Mouse (Mus musculus) G1E (cell line): ENCODE results near the gene Cbln1.

Experiments
- CTCF ChIP-seq: IDR thresholded peaks from 2 replicates; pipeline ENCODE4 v1.5.1; 2012; ENCODE audit warnings: low read depth, low read length, inconsistent platforms, mixed read lengths
- TAL1 ChIP-seq: conservative IDR thresholded peaks from 2 replicates; pipeline ENCODE4 v1.6.1; 2012; ENCODE audit warnings: low read depth, low read length, inconsistent platforms, mixed read lengths

- no peak for TF ChIP-seq CTCF
- TF ChIP-seq TAL1, result no peak
These were observed 3.1 kb upstream of the Cbln1 start for GRCm38 (mm10) chr8:87475551-87475950.
